Mouse (Mus musculus): Measurements from ENCODE around the gene 1110008P14Rik.

- TF ChIP-seq POLR2A (IDR thresholded peaks at IDR 0.05; ENCODE audit: borderline replicate concordance, control insufficient read depth, low read depth, low read length) (no peak), CTCF (IDR thresholded peaks at IDR 0.05; ENCODE audit: control insufficient read depth, insufficient read depth, low read length) (no peak)
Measured at GRCm38 (mm10) chr2:32392063-32392462, 10.3 kb upstream of the 1110008P14Rik start.
